Comparison of ENCODE assay signal across 23 mouse cellular contexts in genomic region chr14:45587536-45587935, GRCm38 (mm10). TPM values are rescaled to one million over a fixed set of nuclear protein-coding genes. Genes with fewer than 3 reads are reported as not detected.
A peak's percentile ranks its signal among the peaks of the same experiment; 100 is the strongest.
DNase-seq lines count a peak whose midpoint lies in the region; ATAC-seq and TF ChIP-seq lines count a peak whose summit lies in the region.
"Had no signal": no experiment of that assay in that cellular context is flagged by ENCODE, and none has a peak within 500 bp of the region (broad histone marks: within the 10 kb centered on the region; RNA-seq: fewer than 3 reads in every experiment).

No protein-coding gene starts in this region.

- DNase-seq in heart, postnatal 25 days (ENCODE audit: low spot score), result no peak
- DNase-seq in left cerebral cortex, adult 2 months (ENCODE audit: extremely low spot score in 1 of 2, low spot score in 2 of 2), result no peak
- DNase-seq in left cerebral cortex, adult 18-20 months (ENCODE audit: low spot score in 2 of 2), result no peak
- DNase-seq in 3T3-L1 (ENCODE audit: low read depth, low spot score) (peak; percentile 25), NIH3T3 (ENCODE audit: low read depth) (peak; percentile 65)
- DNase-seq: adrenal gland, postnatal 10 days; cerebellum, adult 9-10 months; heart, adult 2 months; kidney, adult 2 months; right cerebral cortex, postnatal 14 days; thymus, adult 2 months; thymus, postnatal 4 days had no signal

- no peak for TF ChIP-seq CTCF in left cerebral cortex, adult 2 months (IDR thresholded peaks at IDR 0.05)

- H3K4me1 ChIP-seq in heart, embryonic 13.5 days, result no peaks in the 10 kb centered on the region
- H3K4me1 ChIP-seq: forebrain, embryonic 13.5 days; limb, embryonic 13.5 days had no signal

- H3K27me3 ChIP-seq in heart, embryonic 13.5 days (replicated peaks), result no peaks in the 10 kb centered on the region
- H3K27me3 ChIP-seq: forebrain, embryonic 13.5 days; limb, embryonic 13.5 days had no signal

- H3K4me2 ChIP-seq in heart, embryonic 13.5 days, result no peak overlapping the region
- H3K4me2 ChIP-seq: forebrain, embryonic 13.5 days; limb, embryonic 13.5 days; midbrain, embryonic 11.5 days had no signal

- WGBS in heart, embryonic 13.5 days, result 84% methylated on average over 6 of the region's 6 CpGs

- intact Hi-C loops in heart, postnatal 25 days (cut with DNase I), result no loop called here
- intact Hi-C loops in left cerebral cortex, adult 2 months (cut with DNase I), result no loop called here

- peaks cover 7% of the 10 kb centered on the region; the same call in 1 of the 2 replicates for H3K36me3 ChIP-seq in heart, embryonic 13.5 days
- H3K36me3 ChIP-seq: limb, embryonic 13.5 days had no signal

- ATAC-seq in heart, embryonic 13.5 days (ENCODE audit: extremely low read depth, insufficient number of reproducible peaks, low FRiP score, low TSS enrichment), result no peak
- ATAC-seq in megakaryocyte-erythroid progenitor cell, adult 5-6 weeks (replicated peaks; ENCODE audit: low FRiP score, low TSS enrichment, poor library complexity, severe bottlenecking), result no peak
- ATAC-seq: forebrain, embryonic 13.5 days had no signal

- no peak overlapping the region for H3K9ac ChIP-seq in heart, embryonic 13.5 days
- H3K9ac ChIP-seq: forebrain, embryonic 13.5 days; limb, embryonic 13.5 days; liver, embryonic 14.5 days had no signal

- H3K27ac ChIP-seq in heart, embryonic 13.5 days (replicated peaks), result 0 out of 2 replicates have a peak overlapping the region, but pooled peaks have one; percentile 15
- H3K27ac ChIP-seq in left cerebral cortex, adult 2 months, result peak overlapping the region; percentile 3; the same call in 1 of the 2 replicates
- H3K27ac ChIP-seq: forebrain, embryonic 13.5 days; heart, adult 2 months; kidney, postnatal 0 days; limb, embryonic 13.5 days; liver, embryonic 14.5 days; stomach, postnatal 0 days had no signal

- no peak overlapping the region for H3K4me3 ChIP-seq in heart, embryonic 13.5 days
- no peak overlapping the region for H3K4me3 ChIP-seq in left cerebral cortex, adult 2 months
- H3K4me3 ChIP-seq: forebrain, embryonic 13.5 days; heart, adult 2 months; limb, embryonic 13.5 days had no signal

- no peaks in the 10 kb centered on the region; the same call in 1 of the 2 replicates for H3K9me3 ChIP-seq in heart, embryonic 13.5 days
- H3K9me3 ChIP-seq: forebrain, embryonic 13.5 days; limb, embryonic 13.5 days had no signal

RNA-seq across cellular contexts. Expression of gene Fermt2, which starts 57.6 kb away (rescaled TPM):
- polyA plus RNA-seq in heart, embryonic 13.5 days (2015; fragmentation: Nextera tagmentation; extraction: Ambion mirVana), result 170 and 197 TPM in 2 replicates
- total RNA-seq in heart, postnatal 25 days (2021), result 100 to 1,000 TPM; 253 to 256 TPM
- 100 to 1,000 TPM in 1 of 2 experiments, 10 to 100 TPM in 1; 98.1 to 105 TPM for total RNA-seq in left cerebral cortex, adult 2 months (2021)
- 100 to 1,000 TPM in 1 of 2 experiments, 10 to 100 TPM in 1; 88.1 to 109 TPM for total RNA-seq in left cerebral cortex, adult 18-20 months (2021)
- total RNA-seq in megakaryocyte-erythroid progenitor cell, adult 5-6 weeks (2014; fragmentation: Nextera tagmentation), result not detected in 2 replicates
- total RNA-seq in megakaryocyte-erythroid progenitor cell, adult 5-6 weeks (2017), result not detected in 2 replicates
- total RNA-seq: hematopoietic stem cell, adult 5-6 weeks; MEL; neutrophil, adult 5-6 weeks had no signal

Comparison
In these comparisons a context has a peak if more than half of its experiments do, and no peak if none do; other contexts are left out.
1. DNase-seq: peak in 3T3-L1 (single experiment) and NIH3T3 (single experiment); none in heart, postnatal 25 days (single experiment), left cerebral cortex, adult 2 months (0 of 2) and left cerebral cortex, adult 18-20 months (0 of 2).
2. RNA of gene Fermt2, which starts 57.6 kb away (total RNA-seq): 253 to 256 TPM in heart, postnatal 25 days, 88.1 to 109 TPM in left cerebral cortex, adult 18-20 months and 98.1 to 105 TPM in left cerebral cortex, adult 2 months; not detected in megakaryocyte-erythroid progenitor cell, adult 5-6 weeks; every median in the first group is over 10 times any median in the second.